Mouse (Mus musculus) v-Abl transformed pro-B cells (cell line): ENCODE measurements around the gene Slc9a9.

Experiments used
- in situ Hi-C, 2 experiments: fragments of 400-800 bp; cut with MboI; formaldehyde crosslinking; loops; one replicate each; pipeline ENCODE4 v1.15.1; 2025; ENCODE audit not compliant: unreplicated experiment in 2 of 2

Gene Slc9a9

DNA sequence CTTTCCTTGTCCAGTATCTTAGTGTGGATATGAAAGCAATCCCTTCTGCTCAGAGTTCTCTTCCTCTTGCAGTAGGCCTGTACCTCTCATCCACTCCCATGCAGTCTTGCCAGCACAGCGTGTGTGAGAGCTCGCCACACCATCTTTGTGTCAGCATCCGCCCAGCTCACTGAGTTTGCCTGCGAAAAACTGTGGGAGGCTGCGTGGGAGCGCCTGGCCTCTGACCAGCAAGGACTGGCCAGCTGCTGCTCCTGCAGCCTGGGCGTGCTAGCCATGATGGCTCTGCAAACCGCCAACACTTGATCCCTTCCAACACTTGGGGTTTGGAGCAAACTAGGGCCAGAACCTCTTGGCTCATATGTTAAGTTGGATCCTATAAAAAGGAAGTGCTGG lies 11.4 kb downstream of the Slc9a9 start:
- in situ Hi-C loops = no loop called here

GRCm38 (mm10) chr9:94682260-94682659 lies 12.6 kb downstream of the Slc9a9 start:
- in situ Hi-C loops = no loop called here

GRCm38 (mm10) chr9:94685640-94686039 lies 15.9 kb downstream of the Slc9a9 start:
- in situ Hi-C loops = no loop called here

DNA sequence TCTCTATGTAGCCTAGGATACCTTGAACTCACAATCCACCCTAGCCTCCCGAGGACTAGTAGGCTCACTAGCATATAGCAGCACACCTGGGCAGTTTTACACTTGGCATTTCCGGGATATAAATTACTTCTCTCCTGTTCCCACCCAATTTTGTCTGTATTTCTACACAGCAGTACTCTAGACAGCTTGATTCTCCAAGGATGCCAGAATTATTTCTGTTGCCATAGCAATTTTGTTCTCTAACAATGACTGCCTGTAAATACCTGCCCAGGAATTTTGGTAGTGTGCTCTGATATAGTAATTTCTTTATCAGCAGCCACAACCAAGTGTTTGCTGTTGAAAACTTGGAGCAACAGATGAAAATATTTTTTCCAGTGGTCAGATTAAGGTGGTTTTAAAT lies 16.7 kb downstream of the Slc9a9 start:
- in situ Hi-C loops = no loop called here

DNA sequence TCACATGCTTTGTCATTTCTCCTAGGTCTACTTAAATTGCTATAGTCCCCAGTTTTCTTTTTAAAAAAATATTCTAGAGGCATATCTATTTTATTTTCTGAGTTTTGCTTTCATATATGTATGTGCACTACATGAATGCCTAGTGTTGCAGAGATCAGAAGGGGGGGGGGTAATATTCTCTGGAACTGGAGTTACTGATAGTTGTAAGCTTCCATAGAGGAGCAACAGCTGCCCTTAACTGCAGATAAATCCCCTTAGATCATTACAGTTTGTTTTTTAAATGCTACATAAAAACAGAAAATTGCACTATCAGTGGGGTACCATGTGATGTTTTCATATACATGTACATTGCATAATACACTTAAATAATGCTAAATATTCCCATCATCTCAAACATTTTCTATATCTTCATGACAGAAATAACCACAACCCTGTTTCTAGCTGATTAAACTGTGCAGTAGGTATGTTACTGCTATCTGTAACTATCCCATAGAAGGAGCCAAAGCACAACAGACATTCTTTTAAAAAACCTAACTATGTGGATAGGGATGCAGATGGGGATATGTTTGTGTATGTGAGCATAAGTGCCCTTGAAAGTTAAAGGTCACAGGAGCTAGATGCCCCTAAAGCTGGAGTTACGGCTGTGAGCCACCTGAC lies 17.6 kb downstream of the Slc9a9 start:
- in situ Hi-C loops = no loop called here

DNA sequence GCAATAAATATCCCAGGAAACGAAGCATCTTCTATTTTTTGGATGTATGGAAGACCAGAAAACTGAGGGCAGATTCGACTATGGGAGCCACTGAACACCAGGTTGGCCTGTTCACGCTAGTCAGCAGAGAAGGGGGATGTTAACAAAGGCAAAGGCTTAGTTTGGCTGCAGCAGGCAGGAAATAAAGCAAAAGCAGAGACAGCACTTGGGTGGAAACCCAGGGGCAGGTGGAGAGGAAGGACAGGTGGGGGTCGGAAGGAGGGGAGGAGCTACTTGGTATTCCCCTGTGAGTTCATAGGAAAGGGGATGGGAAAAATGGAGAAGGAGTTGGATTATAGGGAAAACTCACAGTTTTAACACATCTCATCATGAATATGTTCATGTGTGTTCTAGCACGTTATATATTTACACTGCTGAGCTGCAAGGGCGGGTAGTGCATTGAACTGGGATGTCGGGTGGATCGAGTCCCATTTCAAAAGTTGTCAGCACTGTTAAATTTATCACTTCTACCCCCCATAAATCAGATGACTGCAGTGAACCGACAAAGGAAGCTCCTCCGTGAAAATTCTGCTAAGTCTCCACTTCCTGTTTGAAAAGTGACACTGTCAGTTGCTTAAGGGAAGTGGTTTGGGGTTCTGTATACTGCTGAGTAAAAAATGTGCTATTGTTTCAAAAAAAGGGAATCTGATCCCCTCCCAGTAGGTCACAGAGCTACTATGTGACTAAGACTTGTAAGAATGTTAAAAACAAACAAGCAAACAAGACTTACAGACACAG lies 21.8 kb downstream of the Slc9a9 start:
- in situ Hi-C loops = loop anchor here (5.0 to 10.0 kb wide), 2 partner anchors 154 to 157 kb away; partner anchors contain the start of gene 1190002N15Rik (in 2 of the 2)

- in situ Hi-C loops = loop anchor here (5.0 to 10.0 kb wide), 2 partner anchors 155 to 157 kb away; partner anchors contain the start of gene 1190002N15Rik (in 2 of the 2)
Measured at GRCm38 (mm10) chr9:94692122-94692521, 22.4 kb downstream of the Slc9a9 start.

GRCm38 (mm10) chr9:94694243-94694642 lies 24.5 kb downstream of the Slc9a9 start:
- in situ Hi-C loops = loop anchor here (5.0 to 10.0 kb wide), 2 partner anchors 157 to 159 kb away; partner anchors contain the start of gene 1190002N15Rik (in 2 of the 2)

GRCm38 (mm10) chr9:94694983-94695382 lies 25.3 kb downstream of the Slc9a9 start:
- in situ Hi-C loops = loop anchor here (5.0 to 10.0 kb wide), 2 partner anchors 158 to 160 kb away; partner anchors contain the start of gene 1190002N15Rik (in 2 of the 2)

GRCm38 (mm10) chr9:94696539-94697079 lies 26.9 kb downstream of the Slc9a9 start:
- in situ Hi-C loops = loop anchor here in 1 of 2 experiments (10.0 kb wide), 1 partner anchor 162 kb away; the partner anchor contains the start of gene 1190002N15Rik

DNA sequence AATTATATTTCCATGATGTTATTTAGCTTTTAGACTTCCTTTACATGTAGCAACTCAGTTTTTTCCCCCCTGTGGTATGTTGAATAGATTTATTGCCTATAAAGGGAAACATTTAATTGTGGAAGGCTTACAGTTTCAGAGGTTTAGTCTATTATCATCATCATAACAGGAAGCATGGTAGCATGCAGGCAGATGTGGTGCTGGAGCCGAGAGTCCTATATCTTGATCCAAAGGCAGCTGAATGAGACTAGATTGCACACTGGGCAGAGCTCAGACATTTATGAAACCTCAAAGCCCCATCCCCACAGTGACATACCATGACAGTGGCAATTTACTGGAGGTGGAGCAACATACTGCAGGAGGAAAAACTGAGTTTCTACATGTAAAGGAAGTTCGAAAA lies 28.5 kb downstream of the Slc9a9 start:
- in situ Hi-C loops = loop anchor here in 1 of 2 experiments (10.0 kb wide), 1 partner anchor 163 kb away; the partner anchor contains the start of gene 1190002N15Rik

DNA sequence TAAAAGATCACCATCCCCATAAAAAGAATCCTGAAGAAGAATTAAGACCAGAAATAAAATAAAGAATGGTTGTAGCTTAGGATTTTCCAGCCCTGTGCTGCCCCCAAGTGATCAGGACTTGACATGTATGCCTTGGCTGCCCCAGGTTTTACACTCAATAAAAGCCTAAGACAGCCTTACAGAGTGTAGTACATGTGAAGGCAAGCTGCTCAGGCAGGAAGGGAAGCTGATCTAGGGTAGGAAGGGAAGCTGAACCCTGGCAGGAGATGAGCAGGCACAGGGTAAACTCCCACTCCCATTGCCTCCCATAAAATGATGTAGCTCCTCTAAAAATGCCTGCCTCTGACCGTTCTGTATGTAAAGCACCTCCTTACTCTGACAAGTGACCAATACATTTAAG lies 30.8 kb downstream of the Slc9a9 start:
- in situ Hi-C loops = loop anchor here in 1 of 2 experiments (5.0 to 25.0 kb wide), 3 partner anchors 88 to 1788 kb away; no protein-coding TSS in a partner anchor

GRCm38 (mm10) chr9:94701193-94701869 lies 31.6 kb downstream of the Slc9a9 start:
- in situ Hi-C loops = loop anchor here in 1 of 2 experiments (5.0 to 25.0 kb wide), 3 partner anchors 89 to 1789 kb away; no protein-coding TSS in a partner anchor

DNA sequence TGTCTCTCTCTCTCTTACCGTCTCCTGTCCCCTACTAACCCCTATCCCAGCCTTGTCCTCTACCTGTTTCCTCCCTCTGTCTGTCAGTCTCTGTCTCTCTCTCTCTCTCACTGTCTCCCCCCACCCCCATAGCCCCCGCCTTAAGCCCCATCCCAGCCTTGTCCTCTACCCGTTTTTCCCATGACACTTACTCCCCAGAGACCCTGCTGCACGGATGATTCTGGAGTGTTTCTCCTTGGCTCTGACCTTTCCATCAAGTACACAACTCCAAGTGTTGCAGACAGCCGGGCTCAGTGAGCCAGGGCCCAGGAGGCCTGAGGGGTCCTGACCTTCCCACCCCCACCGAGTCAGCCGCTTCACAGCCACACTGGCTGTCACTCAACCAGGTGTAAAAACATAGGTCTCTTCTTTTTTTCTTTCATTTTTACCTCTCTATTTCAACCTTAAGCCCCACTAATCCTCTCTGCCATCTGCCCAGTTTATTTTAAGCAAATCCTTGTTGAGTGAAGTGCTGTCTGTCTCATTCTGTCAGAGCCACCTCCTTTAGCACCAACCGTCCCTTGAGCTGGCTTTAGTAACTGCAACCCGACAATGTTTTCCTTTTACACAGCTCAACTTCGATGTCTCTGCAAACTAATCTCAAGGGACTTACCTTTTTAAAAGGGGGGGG lies 32.4 kb downstream of the Slc9a9 start:
- in situ Hi-C loops = loop anchor here in 1 of 2 experiments (5.0 to 25.0 kb wide), 3 partner anchors 90 to 1790 kb away; no protein-coding TSS in a partner anchor

- in situ Hi-C loops = loop anchor here in 1 of 2 experiments (5.0 to 25.0 kb wide), 3 partner anchors 93 to 1793 kb away; no protein-coding TSS in a partner anchor
Measured at GRCm38 (mm10) chr9:94704986-94705757, 35.5 kb downstream of the Slc9a9 start.

DNA sequence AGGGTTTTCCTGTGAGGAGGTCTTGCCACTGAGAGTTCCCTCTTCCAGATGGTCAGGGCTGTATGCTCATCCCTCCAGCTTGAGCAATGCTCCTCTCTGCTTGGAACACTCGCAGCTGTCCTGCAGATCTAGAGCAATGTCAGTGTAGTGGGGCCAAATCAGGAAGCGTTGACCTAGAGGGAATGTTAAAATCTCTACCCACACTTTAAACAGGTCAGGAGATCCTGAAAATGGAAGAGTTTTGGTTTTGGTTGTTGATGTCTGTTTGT lies 36.0 kb downstream of the Slc9a9 start:
- in situ Hi-C loops = loop anchor here in 1 of 2 experiments (25.0 kb wide), 2 partner anchors 1618 to 1793 kb away; no protein-coding TSS in a partner anchor

DNA sequence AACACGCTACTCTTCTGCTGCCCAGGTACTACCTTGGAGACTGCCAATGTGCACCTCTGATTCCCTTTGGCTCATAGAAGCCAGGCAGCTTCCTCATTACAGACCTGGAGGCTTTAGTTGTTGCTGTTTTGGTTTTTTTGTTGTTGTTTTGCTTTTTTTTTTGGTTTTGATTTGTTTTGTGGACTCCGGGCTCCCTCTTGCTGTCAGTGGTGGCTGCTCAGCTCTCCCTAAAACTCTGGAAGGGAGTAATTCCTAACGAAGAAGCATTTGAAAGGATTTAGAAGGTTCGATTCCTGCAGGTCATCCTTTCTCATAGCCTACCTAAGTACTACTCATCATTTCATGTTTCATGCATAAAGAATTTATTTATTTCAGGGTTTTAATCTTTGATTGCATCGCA lies 42.4 kb downstream of the Slc9a9 start:
- in situ Hi-C loops = loop anchor here in 1 of 2 experiments (25.0 kb wide), 2 partner anchors 1625 to 1800 kb away; no protein-coding TSS in a partner anchor

- in situ Hi-C loops = loop anchor here in 1 of 2 experiments (25.0 kb wide), 2 partner anchors 1629 to 1804 kb away; no protein-coding TSS in a partner anchor
Measured at GRCm38 (mm10) chr9:94716695-94717094, 47.0 kb downstream of the Slc9a9 start.

DNA sequence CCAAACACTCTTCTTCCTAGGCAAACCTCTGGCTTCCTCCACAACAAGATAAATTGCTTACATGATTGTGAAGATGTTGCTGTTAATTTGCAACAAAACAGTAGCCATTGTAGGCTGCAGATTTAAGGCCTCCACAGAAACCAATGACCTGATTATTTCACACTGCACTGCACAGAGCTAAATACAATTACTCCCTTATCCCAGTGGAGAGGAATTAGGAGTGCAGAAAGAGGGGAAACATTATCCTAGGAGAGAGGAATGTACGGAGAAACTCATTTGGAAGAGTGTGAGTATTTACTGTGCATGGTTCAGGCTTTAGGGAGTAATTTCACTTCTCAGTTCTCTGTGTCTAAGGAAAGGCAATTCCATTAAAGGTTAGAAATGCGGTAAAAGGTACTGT lies 53.9 kb downstream of the Slc9a9 start:
- in situ Hi-C loops = loop anchor here in 1 of 2 experiments (25.0 kb wide), 2 partner anchors 1636 to 1811 kb away; no protein-coding TSS in a partner anchor
